ENCODE assay signal across 8 mouse cellular contexts in genomic region chr6:30402091-30402491, GRCm38 (mm10). TPM values are rescaled to one million over a fixed set of nuclear protein-coding genes. Genes with fewer than 3 reads are reported as not detected.
A peak's percentile ranks its signal among the peaks of the same experiment; 100 is the strongest.
DNase-seq lines count a peak whose midpoint lies in the region; ATAC-seq and TF ChIP-seq lines count a peak whose summit lies in the region.

No protein-coding gene starts in this region.

- no peak for TF ChIP-seq POLR2A in testis, adult 2 months (IDR thresholded peaks at IDR 0.05; ENCODE audit: control insufficient read depth, low read depth, low read length)

- H3K4me2 ChIP-seq in hindbrain, embryonic 12.5 days (replicated peaks) = peak overlapping the region; percentile 64

- no peak for TF ChIP-seq CTCF in testis, adult 2 months (IDR thresholded peaks at IDR 0.05; ENCODE audit: control insufficient read depth, insufficient read depth, insufficient replicate concordance, low read depth, low read length)

- peak; percentile 57 for DNase-seq in CD4-positive, CD25-positive, alpha-beta regulatory T cell, adult 2 months (ENCODE audit: low read depth, low spot score)
- DNase-seq in testis, postnatal 10 days (ENCODE audit: low spot score) = no peak
- DNase-seq in lung, postnatal 14 days = peak; percentile 39
- no peak for DNase-seq in urinary bladder, postnatal 10 days (ENCODE audit: low spot score)
- DNase-seq in urinary bladder, adult 18-20 months (ENCODE audit: low spot score in 2 of 2) = no peak

- no peaks in the 10 kb centered on the region for H3K4me1 ChIP-seq in testis, adult 2 months (ENCODE audit: control insufficient read depth, insufficient read depth, low read length)
- H3K4me1 ChIP-seq in hindbrain, embryonic 12.5 days = peaks cover 5% of the 10 kb centered on the region; the same call in 1 of the 2 replicates

- H3K27me3 ChIP-seq in testis, adult 2 months (ENCODE audit: control insufficient read depth, insufficient read depth, low read length) = no peaks in the 10 kb centered on the region
- H3K27me3 ChIP-seq in hindbrain, embryonic 12.5 days = no peaks in the 10 kb centered on the region

- H3K9me3 ChIP-seq in hindbrain, embryonic 12.5 days (replicated peaks) = no peaks in the 10 kb centered on the region

- peak overlapping the region; percentile 100 for H3K4me3 ChIP-seq in testis, adult 2 months (ENCODE audit: control insufficient read depth, low read depth, low read length)
- H3K4me3 ChIP-seq in hindbrain, embryonic 12.5 days = peak overlapping the region; percentile 98

- no peak for ATAC-seq in CD4-positive, CD25-positive, alpha-beta regulatory T cell, adult 4 months
- peak; percentile 11 for ATAC-seq in hindbrain, embryonic 12.5 days (ENCODE audit: low FRiP score)

- H3K9ac ChIP-seq in hindbrain, embryonic 12.5 days = peak overlapping the region; percentile 98

- peak overlapping the region; percentile 96 for H3K27ac ChIP-seq in testis, adult 2 months (ENCODE audit: control insufficient read depth, insufficient read depth, low read depth, low read length)
- H3K27ac ChIP-seq in hindbrain, embryonic 12.5 days = peak overlapping the region; percentile 97

- WGBS in hindbrain, embryonic 12.5 days = under 1% methylated on average over 21 of the region's 29 CpGs

- H3K36me3 ChIP-seq in testis, adult 2 months (ENCODE audit: control insufficient read depth, insufficient read depth, low read length) = no peaks in the 10 kb centered on the region
- no peaks in the 10 kb centered on the region for H3K36me3 ChIP-seq in hindbrain, embryonic 12.5 days

RNA-seq across cellular contexts. Expression of gene Klhdc10, which starts 0.4 kb away (rescaled TPM):
- polyA plus RNA-seq in CD4-positive, CD25-positive, alpha-beta regulatory T cell, adult 4 months (2017; shearing (Covaris generic)) = 1 to 10 TPM; 2.4 to 3.4 TPM
- 115 TPM in 2 replicates for polyA plus RNA-seq in testis, adult 2 months (2012; rRNA removed)
- 42.5 and 45.4 TPM in 2 replicates for polyA plus RNA-seq in hindbrain, embryonic 12.5 days (2016; fragmentation: Nextera tagmentation; extraction: Ambion mirVana)

RNA-seq across cellular contexts. Expression of gene Zc3hc1, which starts 11.3 kb away (rescaled TPM):
- polyA plus RNA-seq in CD4-positive, CD25-positive, alpha-beta regulatory T cell, adult 4 months (2017; shearing (Covaris generic)) = 10 to 100 TPM; 47.5 to 63.3 TPM
- polyA plus RNA-seq in testis, adult 2 months (2012; rRNA removed) = 15.2 and 15.7 TPM in 2 replicates
- polyA plus RNA-seq in hindbrain, embryonic 12.5 days (2016; fragmentation: Nextera tagmentation; extraction: Ambion mirVana) = 65.3 and 67.6 TPM in 2 replicates

Comparison
In these comparisons a context has a peak if more than half of its experiments do, and no peak if none do; other contexts are left out.
1. DNase-seq: peak in CD4-positive, CD25-positive, alpha-beta regulatory T cell, adult 2 months (single experiment) and lung, postnatal 14 days (single experiment); none in testis, postnatal 10 days (single experiment), urinary bladder, postnatal 10 days (single experiment) and urinary bladder, adult 18-20 months (0 of 2).